Mouse (Mus musculus) lung, embryonic 15.5 days (tissue): ENCODE results near the gene Cacnb1. TPM values are rescaled to one million over a fixed set of nuclear protein-coding genes. Genes with fewer than 3 reads are reported as not detected.

Source experiments
- ATAC-seq: fragments of 200-750 bp; cut with Nextera tagmentation; 2 replicates; pipeline ENCODE4 v1.8.0; 2017; ENCODE audit warnings: moderate number of reproducible peaks, borderline replicate concordance; ENCODE audit not compliant: low FRiP score, low TSS enrichment; ENCODE audit errors: extremely low read depth
- H3K27ac ChIP-seq: fragments of 300-500 bp; sonication (generic); 2 replicates; pipeline ENCODE4 v1.5.1; 2015; ENCODE audit warnings: moderate library complexity, mild to moderate bottlenecking, inconsistent platforms
- H3K27me3 ChIP-seq: fragments of 300-500 bp; sonication (generic); 2 replicates; pipeline ENCODE4 v1.6.1; 2015; ENCODE audit warnings: inconsistent platforms
- H3K36me3 ChIP-seq: fragments of 300-500 bp; sonication (generic); 2 replicates; pipeline ENCODE4 v1.6.1; 2015; ENCODE audit warnings: inconsistent platforms
- H3K4me1 ChIP-seq: fragments of 300-500 bp; sonication (generic); 2 replicates; pipeline ENCODE4 v1.6.1; 2015; ENCODE audit warnings: inconsistent platforms
- H3K4me2 ChIP-seq: fragments of 300-500 bp; sonication (generic); 2 replicates; pipeline ENCODE4 v1.6.1; 2015; ENCODE audit warnings: inconsistent platforms, mild to moderate bottlenecking, moderate library complexity
- H3K4me3 ChIP-seq: fragments of 300-500 bp; sonication (generic); 2 replicates; pipeline ENCODE4 v1.5.1; 2015; ENCODE audit warnings: mild to moderate bottlenecking, inconsistent platforms
- H3K9ac ChIP-seq: fragments of 300-500 bp; sonication (generic); 2 replicates; pipeline ENCODE4 v1.6.1; 2015; ENCODE audit warnings: inconsistent platforms
- H3K9me3 ChIP-seq: fragments of 300-500 bp; sonication (generic); 2 replicates; pipeline ENCODE4 v1.6.1; 2016; ENCODE audit warnings: inconsistent platforms
- WGBS: fragments of 180-500 bp; shearing (Covaris S2); methylation state at CpG from one replicate; pipeline ENCODE4 v1.1.7; 2015; 5-methylcytosine and 5-hydroxymethylcytosine counted together
- polyA plus RNA-seq: library from polyadenylated mRNA; unstranded; fragments of >200 nt; fragmentation: Nextera tagmentation; extraction: Ambion mirVana; gene quantifications from 2 replicates; pipeline ENCODE4 v1.2.1, GENCODE M21; 2015

Gene Cacnb1
- polyA plus RNA-seq, 1 experiment from 2014 or later = 4.9 TPM

DNA sequence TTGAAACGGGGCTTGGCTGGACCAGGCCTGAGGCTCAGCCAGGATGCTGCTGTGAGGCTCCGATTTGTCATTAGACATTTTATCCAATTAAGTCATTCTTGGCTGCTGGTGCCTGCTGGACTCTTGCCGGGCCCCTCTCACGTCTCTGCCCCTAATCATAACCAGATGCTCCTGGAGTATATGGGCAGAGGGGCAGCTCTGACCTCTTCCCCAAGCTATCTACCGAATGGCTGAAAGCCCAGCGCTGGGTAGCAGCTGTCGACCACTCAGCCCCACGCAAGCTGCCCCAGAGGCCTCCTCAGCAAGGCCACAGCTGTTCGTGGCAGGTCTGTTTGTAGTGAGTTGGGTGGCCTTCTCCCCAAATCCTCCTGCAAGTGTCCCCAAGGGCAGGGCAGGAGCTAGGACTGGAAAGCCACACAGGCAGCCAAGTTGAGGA, 42.3 kb downstream of the Cacnb1 start:
- 43% methylated on average over 9 of the region's 9 CpGs for WGBS
- Histone ChIP-seq H3K4me2 (no peak overlapping the region), H3K36me3 (no peaks in the 10 kb centered on the region), H3K27me3 (peaks cover 15% of the 10 kb centered on the region), H3K9me3 (no peaks in the 10 kb centered on the region), H3K4me3 (no peak overlapping the region), H3K27ac (no peak overlapping the region), H3K4me1 (peaks cover 7% of the 10 kb centered on the region), H3K9ac (no peak overlapping the region)
- peak; percentile 43; the same call in 1 of the 2 replicates for ATAC-seq

DNA sequence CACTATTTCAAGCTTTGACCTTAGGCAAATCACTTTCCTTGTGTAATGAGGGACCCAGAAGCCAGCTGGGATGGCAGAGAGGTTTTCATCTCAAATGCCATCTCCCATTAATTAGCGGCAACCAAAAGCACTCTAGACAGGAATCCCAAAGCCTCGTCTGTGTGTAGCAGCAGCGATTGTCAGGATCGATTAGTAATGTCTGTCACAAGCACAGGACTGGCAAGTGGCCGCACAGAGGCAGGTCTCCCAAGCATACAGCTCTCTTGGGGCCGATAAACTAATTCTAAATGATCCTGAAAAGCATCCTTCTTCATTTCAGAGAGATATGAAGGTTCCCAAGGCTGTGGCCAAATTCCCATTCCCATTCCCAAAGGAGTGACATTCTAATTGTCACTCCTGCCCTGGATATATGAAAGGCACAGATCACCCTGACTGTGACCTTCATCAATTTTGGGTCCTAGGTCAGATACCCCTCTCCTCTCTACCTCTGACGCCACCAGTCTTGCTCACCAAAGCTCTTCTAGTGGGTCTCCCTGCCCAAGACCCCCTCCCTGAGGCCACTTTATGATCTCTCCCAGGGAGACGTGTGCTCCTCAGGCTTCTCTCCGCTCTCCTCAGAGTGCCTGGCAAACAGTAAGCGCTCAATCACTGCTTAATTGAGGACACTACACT, 42.9 kb downstream of the Cacnb1 start:
- Histone ChIP-seq H3K9ac (no peak overlapping the region), H3K4me3 (no peak overlapping the region), H3K27ac (no peak overlapping the region), H3K36me3 (no peaks in the 10 kb centered on the region), H3K4me1 (peaks cover 7% of the 10 kb centered on the region), H3K9me3 (no peaks in the 10 kb centered on the region), H3K4me2 (no peak overlapping the region), H3K27me3 (peaks cover 9% of the 10 kb centered on the region)
- no peak for ATAC-seq
- 65% methylated on average over 10 of the region's 10 CpGs for WGBS

DNA sequence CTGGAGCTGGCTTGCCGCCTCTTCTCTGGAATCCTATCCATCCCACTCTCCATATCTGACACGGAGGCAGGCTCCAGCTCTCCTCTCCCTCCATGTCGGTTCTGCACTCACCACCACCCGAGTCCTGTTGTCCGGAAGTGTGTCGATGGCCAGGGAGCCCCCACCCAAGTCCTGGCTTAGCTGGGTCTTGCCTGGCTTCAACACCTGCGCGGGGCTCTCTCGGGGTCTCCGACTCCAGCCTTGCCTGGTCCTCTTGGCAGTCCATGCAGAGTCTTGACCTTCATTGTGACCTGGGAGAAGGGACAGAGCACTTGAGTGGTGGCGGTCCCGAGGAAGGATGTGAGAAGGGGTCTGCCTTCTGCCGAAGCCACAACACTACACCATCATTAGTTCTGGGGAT, 44.4 kb downstream of the Cacnb1 start:
- WGBS = 78% methylated on average over 13 of the region's 13 CpGs
- Histone ChIP-seq H3K4me3 (no peak overlapping the region), H3K36me3 (no peaks in the 10 kb centered on the region), H3K4me1 (peaks cover 7% of the 10 kb centered on the region), H3K4me2 (no peak overlapping the region), H3K27ac (no peak overlapping the region), H3K9me3 (no peaks in the 10 kb centered on the region), H3K27me3 (no peaks in the 10 kb centered on the region; the same call in 1 of the 2 replicates), H3K9ac (no peak overlapping the region)
- ATAC-seq = no peak

DNA sequence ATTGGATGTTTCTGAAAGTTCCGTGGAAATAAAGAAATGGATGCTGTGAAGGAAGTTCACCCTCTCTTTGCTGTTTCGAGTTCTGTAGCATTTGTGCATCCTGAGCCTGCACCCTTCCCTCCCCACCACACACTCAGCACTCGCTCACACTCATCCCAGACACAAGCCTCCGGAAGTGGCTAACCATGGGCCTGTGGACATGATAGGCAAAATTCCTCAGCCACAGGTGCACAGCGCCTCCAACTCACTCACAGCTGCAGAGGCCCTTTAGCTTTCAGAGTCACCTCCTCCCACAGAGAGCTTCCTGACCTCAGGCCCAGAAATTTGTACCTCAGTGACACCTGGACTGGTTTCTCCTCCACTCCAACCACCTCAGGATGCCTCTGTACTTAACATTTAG, 45.0 kb downstream of the Cacnb1 start:
- Histone ChIP-seq H3K4me3 (no peak overlapping the region), H3K9ac (no peak overlapping the region), H3K9me3 (no peaks in the 10 kb centered on the region), H3K36me3 (no peaks in the 10 kb centered on the region), H3K4me1 (peaks cover 7% of the 10 kb centered on the region), H3K27ac (no peak overlapping the region), H3K4me2 (no peak overlapping the region), H3K27me3 (no peaks in the 10 kb centered on the region)
- 58% methylated on average over 5 of the region's 5 CpGs for WGBS
- ATAC-seq = no peak

DNA sequence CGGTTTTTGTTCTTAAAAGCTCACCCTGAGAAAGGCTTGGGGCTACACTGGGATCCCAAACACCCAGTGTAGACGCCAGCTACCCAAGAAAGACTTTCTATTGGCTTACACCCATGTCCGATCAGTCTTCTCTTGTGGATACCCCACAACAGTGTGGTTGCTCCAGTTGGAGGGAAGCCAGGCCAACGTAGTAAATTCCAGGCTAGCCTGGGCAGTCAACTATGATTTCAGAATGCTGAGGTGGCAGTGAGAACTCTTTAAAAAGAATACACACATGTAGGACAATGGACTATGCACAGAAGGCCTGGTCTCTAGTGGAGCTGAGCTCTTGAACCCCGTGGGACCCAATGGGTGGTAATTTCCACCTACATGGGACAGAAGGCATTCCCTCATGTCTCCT, 48.1 kb downstream of the Cacnb1 start:
- no peak overlapping the region for H3K9ac ChIP-seq
- H3K4me3 ChIP-seq = no peak overlapping the region
- H3K36me3 ChIP-seq = no peaks in the 10 kb centered on the region
- no peak overlapping the region for H3K27ac ChIP-seq
- H3K4me2 ChIP-seq = no peak overlapping the region
- H3K27me3 ChIP-seq = no peaks in the 10 kb centered on the region
- H3K9me3 ChIP-seq = no peaks in the 10 kb centered on the region
- 72% methylated on average over 5 of the region's 5 CpGs for WGBS
- ATAC-seq = no peak
- H3K4me1 ChIP-seq = peaks cover 16% of the 10 kb centered on the region

DNA sequence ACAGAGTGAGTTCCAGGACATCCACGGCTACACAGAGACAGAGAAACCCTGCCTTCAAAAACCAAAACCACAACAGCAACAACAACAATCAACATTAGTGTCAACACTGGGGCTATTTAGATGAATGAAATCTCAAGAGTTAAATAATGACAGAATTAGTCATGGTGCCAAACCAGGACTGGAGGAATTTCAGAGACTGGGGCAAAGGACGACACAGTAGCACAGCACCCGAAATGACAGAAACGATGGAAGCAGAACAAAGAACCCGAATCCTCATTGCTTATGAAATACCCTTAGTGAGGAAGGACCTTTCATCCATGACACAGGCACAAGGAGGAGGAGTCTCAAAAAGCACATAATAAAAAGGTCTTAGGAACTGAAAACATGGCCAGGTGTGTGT, 48.7 kb downstream of the Cacnb1 start:
- WGBS = 83% methylated on average over 5 of the region's 5 CpGs
- H3K27me3 ChIP-seq = no peaks in the 10 kb centered on the region
- H3K9ac ChIP-seq = no peak overlapping the region
- no peak overlapping the region for H3K27ac ChIP-seq
- H3K36me3 ChIP-seq = no peaks in the 10 kb centered on the region
- peaks cover 16% of the 10 kb centered on the region for H3K4me1 ChIP-seq
- H3K4me3 ChIP-seq = no peak overlapping the region
- no peak for ATAC-seq
- H3K9me3 ChIP-seq = no peaks in the 10 kb centered on the region
- no peak overlapping the region for H3K4me2 ChIP-seq

DNA sequence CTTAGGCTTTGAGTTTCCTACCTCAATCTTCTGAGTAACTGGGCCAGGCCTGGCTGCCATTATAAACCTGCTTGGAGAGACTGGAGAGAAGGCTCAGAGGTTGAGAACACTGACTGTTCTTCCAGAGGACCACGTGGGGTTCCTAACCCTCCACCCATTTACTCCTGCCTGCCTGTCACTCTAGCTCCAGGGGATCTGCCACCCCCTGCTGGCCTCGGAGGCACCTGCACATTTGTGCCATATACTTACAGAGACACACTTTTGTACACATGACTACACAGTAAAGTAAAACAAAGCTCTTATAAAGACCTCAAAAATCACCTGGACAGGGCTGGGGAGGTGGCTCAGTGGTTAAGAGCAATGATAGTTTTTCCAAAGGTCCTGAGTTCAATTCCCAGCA, 50.4 kb downstream of the Cacnb1 start:
- WGBS = 56% methylated on average over 2 of the region's 2 CpGs
- no peak for ATAC-seq
- no peak overlapping the region for H3K4me2 ChIP-seq

DNA sequence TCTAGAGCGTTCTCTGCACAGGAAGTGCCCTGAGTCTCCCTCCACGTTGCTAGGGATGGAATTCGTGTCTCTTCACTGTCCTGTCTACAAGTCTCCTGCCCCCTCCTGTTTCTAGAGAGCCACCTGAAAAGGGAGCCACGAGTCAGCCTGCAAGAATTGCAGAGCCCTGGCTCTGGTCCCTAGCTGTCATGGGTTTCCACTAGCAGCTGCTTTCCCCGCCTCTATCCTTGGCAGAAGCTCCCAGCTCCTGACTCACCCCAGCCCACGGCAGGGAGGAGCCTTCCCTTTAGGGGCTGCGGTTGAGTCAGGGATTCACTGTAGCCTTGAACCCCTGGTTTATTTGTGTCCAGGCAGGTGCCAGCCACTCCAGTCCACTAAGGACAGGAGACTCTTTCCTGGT, 51.6 kb downstream of the Cacnb1 start:
- Histone ChIP-seq H3K4me1 (peaks cover 16% of the 10 kb centered on the region), H3K9me3 (no peaks in the 10 kb centered on the region), H3K27me3 (no peaks in the 10 kb centered on the region; the same call in 1 of the 2 replicates), H3K4me3 (no peak overlapping the region), H3K27ac (no peak overlapping the region; the same call in 1 of the 2 replicates), H3K9ac (no peak overlapping the region), H3K4me2 (peak overlapping the region; percentile 32), H3K36me3 (no peaks in the 10 kb centered on the region)
- WGBS = 16% methylated on average over 7 of the region's 7 CpGs
- peak; percentile 87 for ATAC-seq

More for the DNA sequence above, 50.4 kb downstream of the Cacnb1 start:
- Histone ChIP-seq H3K27me3 (no peaks in the 10 kb centered on the region; the same call in 1 of the 2 replicates), H3K4me3 (no peak overlapping the region), H3K9ac (no peak overlapping the region), H3K4me1 (peaks cover 16% of the 10 kb centered on the region), H3K9me3 (no peaks in the 10 kb centered on the region), H3K36me3 (no peaks in the 10 kb centered on the region), H3K27ac (no peak overlapping the region)

DNA sequence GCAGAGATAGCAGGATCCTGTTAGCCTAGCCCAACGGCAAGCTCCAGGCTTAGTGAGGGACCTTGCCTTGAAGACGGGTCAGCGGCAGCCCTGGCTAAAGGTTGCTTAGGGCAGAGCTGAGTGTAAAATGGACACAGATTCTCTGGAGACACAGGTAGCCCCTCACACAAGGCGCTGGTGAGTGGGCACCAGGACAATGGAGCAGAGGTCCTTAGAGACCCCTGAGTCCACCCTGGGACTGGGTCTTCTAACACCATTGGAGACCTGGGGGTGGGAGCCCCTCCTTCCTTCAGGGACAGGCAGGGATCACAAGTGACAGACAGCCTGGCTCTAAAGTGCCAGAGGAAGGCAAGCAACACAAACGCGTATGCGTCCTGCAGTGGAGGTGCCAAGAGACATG, 52.1 kb downstream of the Cacnb1 start:
- Histone ChIP-seq H3K9me3 (no peaks in the 10 kb centered on the region), H3K4me1 (peaks cover 16% of the 10 kb centered on the region), H3K27ac (no peak overlapping the region; the same call in 1 of the 2 replicates), H3K4me3 (no peak overlapping the region), H3K9ac (no peak overlapping the region), H3K36me3 (no peaks in the 10 kb centered on the region), H3K4me2 (peak overlapping the region; percentile 32), H3K27me3 (no peaks in the 10 kb centered on the region; the same call in 1 of the 2 replicates)
- ATAC-seq = no peak
- 53% methylated on average over 7 of the region's 7 CpGs for WGBS

DNA sequence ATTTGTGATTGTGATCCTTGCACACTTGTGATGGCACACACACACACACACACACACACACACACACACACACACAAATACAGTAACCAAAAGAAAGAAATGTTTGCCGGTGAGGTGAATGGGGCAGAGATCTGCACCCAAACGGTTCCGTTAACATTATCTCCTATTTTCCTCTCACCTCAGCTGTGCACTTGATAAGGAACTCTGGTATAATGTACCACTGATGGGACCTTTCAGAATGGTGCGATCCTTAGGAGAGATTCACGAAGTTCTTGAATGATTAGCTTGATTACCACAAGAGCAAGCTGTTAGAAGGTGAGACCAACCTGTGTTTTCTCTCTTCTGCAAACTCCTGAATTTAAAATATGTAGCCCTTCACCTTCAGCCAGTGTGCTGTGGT, 54.4 kb downstream of the Cacnb1 start:
- WGBS = 60% methylated on average over 5 of the region's 5 CpGs

DNA sequence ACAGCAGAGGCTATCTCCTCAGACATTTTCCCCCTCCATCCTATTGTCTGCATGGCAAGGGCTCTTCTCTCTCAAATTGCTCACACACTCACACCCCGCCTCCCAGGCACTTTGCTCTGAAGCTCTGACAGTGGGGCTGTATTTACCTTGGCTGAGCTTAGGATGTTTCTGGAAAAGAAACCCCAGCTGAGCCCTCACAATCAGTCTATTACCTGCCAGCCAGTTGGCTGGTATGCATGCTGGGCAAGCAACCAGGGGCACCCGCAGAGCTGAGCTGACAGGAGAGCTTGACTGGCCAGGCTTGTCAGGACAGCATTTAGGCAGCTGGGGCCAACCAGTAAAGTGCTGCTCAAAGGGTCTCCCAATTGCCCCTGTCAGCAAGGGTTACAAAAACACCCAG, 55.7 kb downstream of the Cacnb1 start:
- no peak overlapping the region for H3K4me3 ChIP-seq
- no peaks in the 10 kb centered on the region; the same call in 1 of the 2 replicates for H3K27me3 ChIP-seq
- H3K36me3 ChIP-seq = no peaks in the 10 kb centered on the region
- ATAC-seq = no peak
- H3K4me1 ChIP-seq = peaks cover 16% of the 10 kb centered on the region
- no peak overlapping the region for H3K4me2 ChIP-seq
- H3K9me3 ChIP-seq = no peaks in the 10 kb centered on the region
- no peak overlapping the region for H3K27ac ChIP-seq
- H3K9ac ChIP-seq = no peak overlapping the region
- 33% methylated on average over 2 of the region's 2 CpGs for whole genome bisulfite sequencing

More for the DNA sequence above, 54.4 kb downstream of the Cacnb1 start:
- Histone ChIP-seq H3K36me3 (no peaks in the 10 kb centered on the region), H3K27me3 (no peaks in the 10 kb centered on the region; the same call in 1 of the 2 replicates), H3K9ac (no peak overlapping the region), H3K4me1 (peaks cover 16% of the 10 kb centered on the region), H3K4me2 (no peak overlapping the region), H3K4me3 (no peak overlapping the region), H3K9me3 (no peaks in the 10 kb centered on the region), H3K27ac (no peak overlapping the region)
- no peak for ATAC-seq

DNA sequence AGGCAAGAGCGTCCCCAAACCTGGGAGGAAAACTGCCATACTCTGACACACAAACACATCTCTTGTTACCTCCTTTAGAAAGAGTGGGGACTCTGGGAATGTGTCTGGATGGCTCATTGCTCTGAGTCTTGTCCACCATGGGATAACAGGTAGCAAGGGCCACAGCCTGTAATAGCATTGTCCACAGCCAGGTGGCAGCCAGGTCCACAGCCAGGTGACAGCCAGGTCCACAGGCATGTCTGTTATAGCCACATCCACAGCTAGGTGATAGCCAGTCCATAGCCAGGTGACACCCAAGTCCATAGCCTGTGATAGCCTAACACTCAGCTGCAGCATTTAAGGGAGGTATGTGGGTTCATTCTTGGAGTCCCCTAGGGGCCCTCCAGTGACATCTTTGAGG, 61.9 kb downstream of the Cacnb1 start:
- H3K4me2 ChIP-seq = no peak overlapping the region
- no peaks in the 10 kb centered on the region for H3K4me1 ChIP-seq
- H3K36me3 ChIP-seq = no peaks in the 10 kb centered on the region
- no peak overlapping the region for H3K4me3 ChIP-seq
- H3K27ac ChIP-seq = no peak overlapping the region
- 76% methylated on average over 1 of the region's 1 CpGs for WGBS
- 0 out of 2 replicates have a peak, but pooled peaks have one; percentile 3 for ATAC-seq
- no peaks in the 10 kb centered on the region for H3K9me3 ChIP-seq
- H3K9ac ChIP-seq = no peak overlapping the region
- no peaks in the 10 kb centered on the region for H3K27me3 ChIP-seq
